ENCODE assay signal across 8 mouse cellular contexts in genomic region chr4:100096596-100097181, GRCm38 (mm10). TPM values are rescaled to one million over a fixed set of nuclear protein-coding genes. Genes with fewer than 3 reads are reported as not detected.
DNase-seq lines count a peak whose midpoint lies in the region; ATAC-seq lines count a peak whose summit lies in the region.

No protein-coding gene starts in this region.

- ATAC-seq in heart, embryonic 15.5 days (replicated peaks; ENCODE audit: insufficient number of reproducible peaks, insufficient read depth, low FRiP score, low read depth), result peak; percentile 28; the same call in 1 of the 2 replicates
- 0 out of 2 replicates have a peak, but pooled peaks have one; percentile 5 for ATAC-seq in midbrain, embryonic 13.5 days

- H3K27me3 ChIP-seq in heart, embryonic 15.5 days, result no peaks in the 10 kb centered on the region
- H3K27me3 ChIP-seq in midbrain, embryonic 13.5 days, result peaks cover 22% of the 10 kb centered on the region

- WGBS in heart, embryonic 15.5 days, result 2% methylated on average over 21 of the region's 21 CpGs
- 0% methylated on average over 21 of the region's 21 CpGs for WGBS in midbrain, embryonic 13.5 days

- no peaks in the 10 kb centered on the region for H3K9me3 ChIP-seq in heart, embryonic 15.5 days (replicated peaks)
- H3K9me3 ChIP-seq in midbrain, embryonic 13.5 days, result no peaks in the 10 kb centered on the region

- peaks cover 26% of the 10 kb centered on the region for H3K4me1 ChIP-seq in heart, embryonic 15.5 days (replicated peaks)
- H3K4me1 ChIP-seq in midbrain, embryonic 13.5 days (replicated peaks), result peaks cover 19% of the 10 kb centered on the region

- H3K36me3 ChIP-seq in heart, embryonic 15.5 days, result no peaks in the 10 kb centered on the region
- no peaks in the 10 kb centered on the region for H3K36me3 ChIP-seq in midbrain, embryonic 13.5 days

- peak overlapping the region; percentile 95 for H3K4me3 ChIP-seq in heart, embryonic 15.5 days
- H3K4me3 ChIP-seq in midbrain, embryonic 13.5 days (replicated peaks), result peak overlapping the region; percentile 59

- peak overlapping the region; percentile 95 for H3K27ac ChIP-seq in heart, embryonic 15.5 days
- H3K27ac ChIP-seq in midbrain, embryonic 13.5 days, result no peak overlapping the region

- peak overlapping the region; percentile 94 for H3K9ac ChIP-seq in heart, embryonic 15.5 days
- H3K9ac ChIP-seq in midbrain, embryonic 13.5 days (replicated peaks), result peak overlapping the region; percentile 63; the same call in 1 of the 2 replicates

- peak; percentile 17 for DNase-seq in right cerebral cortex, postnatal 25 days
- no peak for DNase-seq in right cerebral cortex, adult 18-20 months
- peak; percentile 33 to 36 for DNase-seq in cerebellum, postnatal 36 days
- peak; percentile 29 for DNase-seq in kidney, postnatal 14 days
- no peak for DNase-seq in B cell, adult 2 months
- no peak for DNase-seq in spleen, postnatal 14 days (ENCODE audit: low spot score in 2 of 2)

- peak overlapping the region; percentile 82 for H3K4me2 ChIP-seq in heart, embryonic 15.5 days
- peak overlapping the region; percentile 89 for H3K4me2 ChIP-seq in midbrain, embryonic 13.5 days (replicated peaks)

RNA-seq across cellular contexts. Expression of gene Ror1, which starts 1.1 kb away (rescaled TPM):
- polyA plus RNA-seq in heart, embryonic 15.5 days (2015; fragmentation: Nextera tagmentation; extraction: Ambion mirVana), result 12.9 and 15.1 TPM in 2 replicates
- polyA plus RNA-seq in midbrain, embryonic 13.5 days (2015; fragmentation: Nextera tagmentation; extraction: Ambion mirVana), result 0.99 and 1.1 TPM in 2 replicates

Comparison
In these comparisons a context has a peak if more than half of its experiments do, and no peak if none do; other contexts are left out.
1. DNase-seq: peak in right cerebral cortex, postnatal 25 days (single experiment), cerebellum, postnatal 36 days (2 of 2) and kidney, postnatal 14 days (single experiment); none in right cerebral cortex, adult 18-20 months (single experiment), B cell, adult 2 months (0 of 2) and spleen, postnatal 14 days (0 of 2).